24 mouse cellular contexts compared by ENCODE assay signal in the genomic region with DNA sequence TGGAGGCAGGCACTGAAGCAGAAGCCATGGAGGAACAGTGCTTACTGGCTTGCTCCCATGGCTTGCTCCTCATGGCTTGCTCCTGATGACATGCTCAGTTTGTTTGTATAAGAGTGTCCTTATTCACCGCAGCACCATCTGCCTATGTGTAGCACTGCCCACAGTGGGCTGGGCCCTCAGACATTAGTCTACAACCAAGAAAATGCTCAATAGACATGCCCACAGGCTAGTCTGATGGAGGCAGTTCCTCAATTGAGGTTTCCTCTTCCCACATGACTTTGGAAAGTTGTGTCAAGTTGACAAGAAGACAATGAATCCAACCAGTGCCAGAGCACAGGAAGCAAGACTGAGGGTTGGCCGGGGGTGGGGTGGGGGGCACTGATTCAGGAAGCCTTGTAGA. TPM values are rescaled to one million over a fixed set of nuclear protein-coding genes. Genes with fewer than 3 reads are reported as not detected.
DNase-seq lines count a peak whose midpoint lies in the region; ATAC-seq lines count a peak whose summit lies in the region.
"Had no signal": no experiment of that assay in that cellular context is flagged by ENCODE, and none has a peak within 500 bp of the region (broad histone marks: within the 10 kb centered on the region; RNA-seq: fewer than 3 reads in every experiment).

No protein-coding gene starts in this region.

- peaks cover 26% of the 10 kb centered on the region for H3K4me1 ChIP-seq in lung, embryonic 15.5 days

- no peak overlapping the region for H3K4me2 ChIP-seq in lung, embryonic 15.5 days
- H3K4me2 ChIP-seq: forebrain, embryonic 13.5 days; hindbrain, embryonic 13.5 days had no signal

- no peaks in the 10 kb centered on the region; the same call in none of the 2 replicates for H3K27me3 ChIP-seq in lung, embryonic 15.5 days

- no peaks in the 10 kb centered on the region for H3K9me3 ChIP-seq in lung, embryonic 15.5 days
- H3K9me3 ChIP-seq: embryonic facial prominence, embryonic 10.5 days; forebrain, embryonic 13.5 days; heart, embryonic 10.5 days; hindbrain, embryonic 13.5 days had no signal

- no peak overlapping the region for H3K9ac ChIP-seq in lung, embryonic 15.5 days
- H3K9ac ChIP-seq: forebrain, embryonic 13.5 days; forebrain, postnatal 0 days; hindbrain, embryonic 13.5 days had no signal

- DNase-seq in lung, postnatal 10 days = no peak
- DNase-seq in 3134 (ENCODE audit: extremely low read depth, insufficient read length, low spot score) = peak; percentile 22
- no peak for DNase-seq in cerebellum, adult 11-12 months
- DNase-seq in embryo, embryonic 10.5 days (ENCODE audit: low spot score) = no peak
- no peak for DNase-seq in layer of hippocampus, postnatal 25 days (ENCODE audit: extremely low spot score in 1 of 2, low spot score in 1 of 2)
- DNase-seq: adrenal gland, adult 2 months; adrenal gland, postnatal 25 days; cerebellum, adult 8-10 months; cerebellum, postnatal 14 days; forebrain, postnatal 0 days; gastrocnemius, postnatal 36 days; heart, adult 18-20 months; heart, postnatal 10 days; heart, postnatal 4 days had no signal

- H3K27ac ChIP-seq in lung, embryonic 15.5 days = 0 out of 2 replicates have a peak overlapping the region, but pooled peaks have one; percentile 76
- H3K27ac ChIP-seq: embryonic facial prominence, embryonic 10.5 days; forebrain, embryonic 13.5 days; heart, embryonic 10.5 days; hindbrain, embryonic 13.5 days; hindbrain, postnatal 0 days had no signal

- no peaks in the 10 kb centered on the region for H3K36me3 ChIP-seq in lung, embryonic 15.5 days
- H3K36me3 ChIP-seq: embryonic facial prominence, embryonic 10.5 days; heart, embryonic 10.5 days; hindbrain, embryonic 13.5 days had no signal

- ATAC-seq in lung, embryonic 15.5 days (ENCODE audit: borderline replicate concordance, extremely low read depth, low FRiP score, low TSS enrichment) = no peak
- ATAC-seq in granulocyte monocyte progenitor cell, adult 5-6 weeks (replicated peaks; ENCODE audit: poor library complexity, severe bottlenecking) = peak; percentile 66
- peak; percentile 70 for ATAC-seq in megakaryocyte progenitor cell, adult 5-6 weeks (replicated peaks; ENCODE audit: poor library complexity)
- ATAC-seq: forebrain, embryonic 13.5 days; forebrain, postnatal 0 days; hindbrain, postnatal 0 days had no signal

- H3K4me3 ChIP-seq in lung, embryonic 15.5 days = no peak overlapping the region
- H3K4me3 ChIP-seq: embryonic facial prominence, embryonic 10.5 days; forebrain, embryonic 13.5 days; heart, embryonic 10.5 days; hindbrain, embryonic 13.5 days had no signal

- 73% methylated on average over 2 of the region's 2 CpGs for WGBS in lung, embryonic 15.5 days

RNA-seq across cellular contexts. Expression of a gene that starts 6.4 kb away (rescaled TPM):
- 10.3 and 10.6 TPM in 2 replicates for polyA plus RNA-seq in lung, embryonic 15.5 days (2015; fragmentation: Nextera tagmentation; extraction: Ambion mirVana)
- not detected in 2 replicates for total RNA-seq in granulocyte monocyte progenitor cell, adult 5-6 weeks (2014; fragmentation: Nextera tagmentation)
- not detected in 2 replicates for total RNA-seq in granulocyte monocyte progenitor cell, adult 5-6 weeks (2017)
- total RNA-seq in megakaryocyte progenitor cell, adult 5-6 weeks (2015) = not detected in 2 replicates
- total RNA-seq in megakaryocyte progenitor cell, adult 5-6 weeks (2017) = not detected in 2 replicates
- total RNA-seq in layer of hippocampus, postnatal 25 days (2021) = 1 to 10 TPM; 6.1 to 6.6 TPM
- total RNA-seq: gastrocnemius, adult 18-20 months; gastrocnemius, postnatal 36 days; heart, adult 18-20 months; heart, postnatal 10 days had no signal
- polyA plus RNA-seq: heart, embryonic 14.5 days had no signal

RNA-seq across cellular contexts. Expression of a gene that starts 25.2 kb away (rescaled TPM):
- polyA plus RNA-seq in lung, embryonic 15.5 days (2015; fragmentation: Nextera tagmentation; extraction: Ambion mirVana) = 695 and 737 TPM in 2 replicates
- 1,591 and 1,842 TPM in 2 replicates for total RNA-seq in granulocyte monocyte progenitor cell, adult 5-6 weeks (2014; fragmentation: Nextera tagmentation)
- 1,837 and 2,050 TPM in 2 replicates for total RNA-seq in granulocyte monocyte progenitor cell, adult 5-6 weeks (2017)
- 2,102 and 2,150 TPM in 2 replicates for total RNA-seq in megakaryocyte progenitor cell, adult 5-6 weeks (2015)
- 2,250 and 2,701 TPM in 2 replicates for total RNA-seq in megakaryocyte progenitor cell, adult 5-6 weeks (2017)
- total RNA-seq in layer of hippocampus, postnatal 25 days (2021) = 100 to 1,000 TPM; 275 to 303 TPM

RNA-seq across cellular contexts. Expression of a gene that starts 54.0 kb away (rescaled TPM):
- polyA plus RNA-seq in lung, embryonic 15.5 days (2015; fragmentation: Nextera tagmentation; extraction: Ambion mirVana) = 166 and 172 TPM in 2 replicates
- 75.6 and 84.1 TPM in 2 replicates for total RNA-seq in granulocyte monocyte progenitor cell, adult 5-6 weeks (2014; fragmentation: Nextera tagmentation)
- total RNA-seq in granulocyte monocyte progenitor cell, adult 5-6 weeks (2017) = 108 and 134 TPM in 2 replicates
- total RNA-seq in megakaryocyte progenitor cell, adult 5-6 weeks (2015) = 61.7 and 79.5 TPM in 2 replicates
- total RNA-seq in megakaryocyte progenitor cell, adult 5-6 weeks (2017) = 93.5 and 120 TPM in 2 replicates
- total RNA-seq in layer of hippocampus, postnatal 25 days (2021) = 100 to 1,000 TPM; 195 to 213 TPM

Comparison
In these comparisons a context has a peak if more than half of its experiments do, and no peak if none do; other contexts are left out.
1. RNA of a gene that starts 6.4 kb away (total RNA-seq): 6.1 to 6.6 TPM in layer of hippocampus, postnatal 25 days; not detected in granulocyte monocyte progenitor cell, adult 5-6 weeks and not detected in megakaryocyte progenitor cell, adult 5-6 weeks; every median in the first group is over 4 times any median in the second.
2. RNA of a gene that starts 25.2 kb away (total RNA-seq): 2,102 to 2,701 TPM in megakaryocyte progenitor cell, adult 5-6 weeks and 1,591 to 2,050 TPM in granulocyte monocyte progenitor cell, adult 5-6 weeks; 275 to 303 TPM in layer of hippocampus, postnatal 25 days; every median in the first group is over 4 times any median in the second.